Mouse (Mus musculus): ENCODE results near the gene Pde6g.

- no peak for TF ChIP-seq CTCF (IDR thresholded peaks at IDR 0.05)
- TF ChIP-seq EP300 (IDR thresholded peaks at IDR 0.05) = no peak
These were observed 1.1 kb downstream of the Pde6g start for GRCm38 (mm10) chr11:120452246-120452645.

All from lung, postnatal 0 days (tissue).